Mouse (Mus musculus): ENCODE data around the gene Atf7.

GRCm38 (mm10) chr15:102512471-102512870 is 112.8 kb downstream of the Atf7 start:
- no peak for TF ChIP-seq CTCF (IDR thresholded peaks at IDR 0.05; ENCODE audit: low read depth, low read length)
- TF ChIP-seq POLR2A (IDR thresholded peaks at IDR 0.05; ENCODE audit: extremely low read depth, insufficient read depth, low read length) = no peak

Measured in liver, adult 2 months (tissue).